Mouse (Mus musculus) heart, embryonic 10.5 days (tissue): Measurements from ENCODE around the gene Gm42906. TPM values are rescaled to one million over a fixed set of nuclear protein-coding genes. Genes with fewer than 3 reads are reported as not detected.

Experiments used
- DNase-seq: peaks from one replicate; pipeline ENCODE4 v3.0.0-alpha.2; 2017; ENCODE audit warnings: low spot score
- H3K27ac ChIP-seq: fragments of 300-500 bp; sonication (generic); 2 replicates; pipeline ENCODE4 v1.5.1; 2016; ENCODE audit warnings: mild to moderate bottlenecking
- H3K27me3 ChIP-seq: fragments of 300-500 bp; sonication (generic); 2 replicates; pipeline ENCODE4 v1.6.1; 2016; ENCODE audit warnings: mild to moderate bottlenecking; ENCODE audit not compliant: poor library complexity, insufficient read depth, severe bottlenecking
- H3K36me3 ChIP-seq: fragments of 300-500 bp; sonication (generic); 2 replicates; pipeline ENCODE4 v1.6.1; 2016; ENCODE audit warnings: mild to moderate bottlenecking, moderate library complexity
- H3K4me1 ChIP-seq: fragments of 300-500 bp; sonication (generic); 2 replicates; pipeline ENCODE4 v1.6.1; 2016; ENCODE audit warnings: mild to moderate bottlenecking
- H3K4me3 ChIP-seq: fragments of 300-500 bp; sonication (generic); 2 replicates; pipeline ENCODE4 v1.5.1; 2016; ENCODE audit warnings: mild to moderate bottlenecking, moderate library complexity
- H3K9me3 ChIP-seq: fragments of 300-500 bp; sonication (generic); 2 replicates; pipeline ENCODE4 v1.6.1; 2016; ENCODE audit warnings: mild to moderate bottlenecking, moderate library complexity
- WGBS: fragments of 180-500 bp; shearing (Covaris S2); methylation state at CpG from one replicate; pipeline ENCODE4 v1.1.7; 2016; 5-methylcytosine and 5-hydroxymethylcytosine counted together
- polyA plus RNA-seq: library from polyadenylated mRNA; unstranded; fragments of >200 nt; fragmentation: Nextera tagmentation; extraction: Ambion mirVana; gene quantifications from 2 replicates; pipeline ENCODE4 v1.2.1, GENCODE M21; 2016

Gm42906 gene
- not detected in 2 replicates for polyA plus RNA-seq

GRCm38 (mm10) chr5:151428113-151428756, at the start of gene Gm42906:
Gene Gm42906, minus strand, starts transcription at chr5:151428163.
- Histone ChIP-seq H3K4me3 (no peak within 1 kb of the TSS), H3K27me3 (no peaks in the 10 kb centered on the region), H3K9me3 (no peaks in the 10 kb centered on the region), H3K4me1 (0 out of 2 replicates have a peak, but pooled peaks cover 5% of the 10 kb centered on the region), H3K36me3 (no peaks in the 10 kb centered on the region), H3K27ac (no peak within 1 kb of the TSS)
- no peak for DNase-seq
- WGBS, result 42% methylated on average over 3 of the region's 3 CpGs

- Histone ChIP-seq H3K4me1 (no peaks in the 10 kb centered on the region), H3K36me3 (no peaks in the 10 kb centered on the region), H3K27me3 (no peaks in the 10 kb centered on the region), H3K4me3 (no peak overlapping the region), H3K27ac (no peak overlapping the region), H3K9me3 (no peaks in the 10 kb centered on the region)
- no peak for DNase-seq
These were observed 17.7 kb upstream of the Gm42906 start for GRCm38 (mm10) chr5:151445695-151446094.

DNA sequence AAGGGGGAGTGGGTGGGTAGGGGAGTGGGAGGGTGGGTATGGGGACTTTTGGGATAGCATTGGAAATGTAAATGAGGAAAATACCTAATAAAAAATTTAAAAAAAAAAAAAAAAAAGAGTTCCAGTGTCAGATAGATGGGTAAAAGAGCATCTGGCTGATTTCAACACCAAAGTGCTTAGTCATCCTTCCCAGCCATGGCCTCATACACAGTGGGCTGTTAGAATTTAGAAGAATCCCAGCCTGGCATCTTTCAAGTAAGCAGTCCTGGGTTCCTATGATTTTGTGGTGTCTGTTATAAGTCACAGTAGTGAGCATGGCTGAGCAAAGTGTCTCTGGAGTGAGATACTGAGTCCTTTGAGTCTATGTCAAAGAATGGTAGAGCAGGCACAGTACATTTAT, 7.1 kb upstream of the Gm42906 start:
- H3K4me3 ChIP-seq, result no peak overlapping the region
- no peaks in the 10 kb centered on the region for H3K9me3 ChIP-seq
- H3K27me3 ChIP-seq, result no peaks in the 10 kb centered on the region
- no peak for DNase-seq
- no peak overlapping the region for H3K27ac ChIP-seq
- H3K36me3 ChIP-seq, result no peaks in the 10 kb centered on the region
- H3K4me1 ChIP-seq, result no peaks in the 10 kb centered on the region

DNA sequence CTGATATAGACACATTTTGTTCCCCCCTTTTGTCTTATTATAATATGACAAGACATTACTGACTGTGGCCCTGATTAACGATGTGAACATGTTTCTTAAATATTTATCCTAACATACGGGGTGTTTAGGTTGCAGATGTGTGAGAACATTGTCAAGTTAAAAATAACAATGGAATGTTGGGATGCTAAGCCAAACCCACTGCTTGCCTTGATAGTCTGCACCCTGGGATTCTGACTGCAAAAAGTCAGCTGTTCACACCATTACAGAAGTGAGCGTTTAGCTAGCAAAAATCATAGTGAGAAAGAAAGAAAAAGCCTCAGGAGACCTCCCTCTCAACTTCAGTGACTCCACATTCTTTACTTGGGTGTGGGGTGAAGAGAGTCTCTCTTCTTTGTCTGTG, 1.5 kb downstream of the Gm42906 start:
- 65% methylated on average over 3 of the region's 3 CpGs for WGBS
- Histone ChIP-seq H3K27ac (no peak overlapping the region), H3K4me1 (peaks cover 13% of the 10 kb centered on the region; the same call in 1 of the 2 replicates), H3K9me3 (no peaks in the 10 kb centered on the region), H3K27me3 (no peaks in the 10 kb centered on the region), H3K4me3 (no peak overlapping the region), H3K36me3 (no peaks in the 10 kb centered on the region)
- DNase-seq, result no peak

DNA sequence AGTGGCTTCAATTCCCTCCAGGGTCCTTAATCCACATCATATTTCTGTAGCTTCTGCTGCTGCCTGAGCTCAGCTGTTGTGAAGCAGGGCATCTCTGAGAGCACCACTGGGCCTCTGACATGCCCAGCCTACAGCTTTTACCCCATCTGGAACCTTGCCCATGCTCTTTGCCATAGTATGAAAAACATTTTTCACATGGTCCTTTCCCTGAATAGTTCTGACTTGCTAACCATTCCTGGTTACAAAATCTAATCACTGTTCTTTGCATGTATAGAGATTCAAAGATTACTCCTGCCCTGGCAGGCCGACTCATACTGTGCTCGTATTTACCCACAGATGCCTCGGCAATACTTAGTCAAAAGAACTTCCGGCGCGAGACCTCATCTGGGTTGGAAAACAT, 5.3 kb downstream of the Gm42906 start:
- 86% methylated on average over 6 of the region's 6 CpGs for WGBS
- H3K9me3 ChIP-seq, result no peaks in the 10 kb centered on the region
- no peaks in the 10 kb centered on the region for H3K36me3 ChIP-seq
- H3K4me3 ChIP-seq, result no peak overlapping the region
- no peaks in the 10 kb centered on the region for H3K27me3 ChIP-seq
- DNase-seq, result no peak
- H3K27ac ChIP-seq, result no peak overlapping the region
- H3K4me1 ChIP-seq, result peaks cover 18% of the 10 kb centered on the region; the same call in 1 of the 2 replicates

GRCm38 (mm10) chr5:151421859-151422258, 6.1 kb downstream of the Gm42906 start:
- Histone ChIP-seq H3K9me3 (no peaks in the 10 kb centered on the region), H3K4me1 (peaks cover 17% of the 10 kb centered on the region; the same call in 1 of the 2 replicates), H3K27me3 (no peaks in the 10 kb centered on the region), H3K4me3 (no peak overlapping the region), H3K36me3 (no peaks in the 10 kb centered on the region), H3K27ac (no peak overlapping the region)
- no peak for DNase-seq
- 48% methylated on average over 7 of the region's 7 CpGs for WGBS

DNA sequence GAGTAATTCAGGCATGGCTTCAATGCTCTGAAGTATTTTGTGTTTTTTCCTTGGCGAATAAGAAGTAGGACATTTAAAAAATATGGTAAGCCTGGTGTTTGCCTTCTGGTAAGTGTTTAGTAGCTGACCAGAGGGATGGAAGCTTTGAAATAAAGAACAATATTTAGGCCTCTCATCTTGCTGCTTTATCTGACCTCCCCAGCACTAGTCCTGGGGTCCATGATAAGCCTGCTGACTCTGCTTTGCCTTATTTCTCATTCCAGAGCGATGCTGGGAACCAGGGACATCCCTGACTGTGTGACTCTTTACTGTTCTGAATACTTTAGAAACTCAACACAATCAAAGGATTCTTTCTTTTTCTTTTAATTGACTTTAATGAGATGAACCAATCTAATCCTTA, 9.4 kb downstream of the Gm42906 start:
- no peak overlapping the region for H3K27ac ChIP-seq
- no peak overlapping the region for H3K4me3 ChIP-seq
- H3K9me3 ChIP-seq, result no peaks in the 10 kb centered on the region
- DNase-seq, result no peak
- WGBS, result 60% methylated on average over 2 of the region's 2 CpGs
- no peaks in the 10 kb centered on the region for H3K36me3 ChIP-seq
- no peaks in the 10 kb centered on the region for H3K27me3 ChIP-seq
- peaks cover 15% of the 10 kb centered on the region; the same call in 1 of the 2 replicates for H3K4me1 ChIP-seq

DNA sequence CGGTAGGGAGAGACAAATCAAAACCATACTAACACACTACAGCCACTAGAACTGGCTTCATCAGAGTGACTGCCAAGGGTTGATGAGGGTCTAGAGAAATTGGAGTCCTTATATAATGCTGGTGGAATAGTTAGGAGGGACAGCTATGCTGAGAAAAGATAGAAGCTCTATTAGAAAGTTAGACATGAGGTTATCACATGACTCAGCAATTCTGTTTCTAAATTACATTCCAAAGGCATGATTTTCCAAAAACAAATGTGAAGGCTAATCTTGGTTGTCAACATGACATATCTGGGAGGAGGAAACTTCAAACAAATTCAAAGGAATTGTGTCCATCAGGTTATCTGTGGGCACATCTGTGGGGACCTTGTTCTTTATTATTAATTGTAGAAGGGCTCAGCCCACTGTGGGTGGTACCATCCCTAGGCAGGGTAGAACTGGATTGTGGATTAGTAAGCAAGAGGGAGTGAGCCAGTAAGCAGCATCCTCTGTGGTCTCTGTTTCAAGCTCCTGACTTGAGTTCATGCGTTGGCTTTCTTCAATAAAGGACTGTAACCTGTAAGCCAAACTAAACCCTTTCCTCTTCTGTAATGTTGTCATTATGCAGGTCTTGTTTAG, 10.4 kb downstream of the Gm42906 start:
- Histone ChIP-seq H3K9me3 (no peaks in the 10 kb centered on the region), H3K27me3 (no peaks in the 10 kb centered on the region), H3K36me3 (no peaks in the 10 kb centered on the region), H3K4me1 (peaks cover 25% of the 10 kb centered on the region; the same call in 1 of the 2 replicates), H3K4me3 (no peak overlapping the region), H3K27ac (no peak overlapping the region)
- no peak for DNase-seq
- WGBS, result 56% methylated on average over 2 of the region's 2 CpGs

- no peak for DNase-seq
- no peaks in the 10 kb centered on the region for H3K36me3 ChIP-seq
- H3K27ac ChIP-seq, result no peak overlapping the region
- H3K9me3 ChIP-seq, result no peaks in the 10 kb centered on the region
- no peaks in the 10 kb centered on the region for H3K27me3 ChIP-seq
- H3K4me3 ChIP-seq, result no peak overlapping the region
- peaks cover 22% of the 10 kb centered on the region; the same call in 1 of the 2 replicates for H3K4me1 ChIP-seq
- 11% methylated on average over 1 of the region's 1 CpGs for WGBS
These were observed 11.0 kb downstream of the Gm42906 start for GRCm38 (mm10) chr5:151416988-151417387.

DNA sequence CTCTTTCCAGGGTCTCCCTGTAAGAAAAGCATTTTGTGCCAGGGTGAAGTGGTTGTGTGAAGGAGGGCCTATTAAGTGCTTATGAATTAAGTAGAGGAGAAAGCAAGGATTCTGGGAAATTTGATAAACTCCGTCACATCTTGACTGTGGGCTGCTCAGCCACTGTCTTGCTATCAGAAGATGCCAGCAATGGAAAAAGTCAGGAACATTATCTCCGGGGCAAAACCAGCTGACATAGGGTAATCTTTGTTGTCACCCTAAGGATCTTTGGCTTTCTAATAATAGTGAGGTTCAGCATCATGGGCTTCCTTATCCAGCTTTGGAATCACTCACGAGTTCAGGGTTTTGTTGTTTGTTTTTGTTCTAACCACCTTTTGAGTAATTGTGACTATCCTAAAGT, 14.3 kb downstream of the Gm42906 start:
- Histone ChIP-seq H3K27ac (no peak overlapping the region), H3K4me3 (no peak overlapping the region), H3K9me3 (no peaks in the 10 kb centered on the region), H3K4me1 (peaks cover 14% of the 10 kb centered on the region; the same call in 1 of the 2 replicates), H3K27me3 (no peaks in the 10 kb centered on the region), H3K36me3 (no peaks in the 10 kb centered on the region)
- DNase-seq, result no peak
- 32% methylated on average over 3 of the region's 3 CpGs for whole genome bisulfite sequencing

- 45% methylated on average over 11 of the region's 11 CpGs for WGBS
- no peak overlapping the region for H3K27ac ChIP-seq
- H3K4me3 ChIP-seq, result no peak overlapping the region
- H3K9me3 ChIP-seq, result no peaks in the 10 kb centered on the region
- H3K27me3 ChIP-seq, result no peaks in the 10 kb centered on the region
- H3K36me3 ChIP-seq, result no peaks in the 10 kb centered on the region
- no peak for DNase-seq
- H3K4me1 ChIP-seq, result peaks cover 14% of the 10 kb centered on the region; the same call in 1 of the 2 replicates
These were observed 15.1 kb downstream of the Gm42906 start for GRCm38 (mm10) chr5:151412666-151413463.

- Histone ChIP-seq H3K4me3 (no peak overlapping the region), H3K27me3 (no peaks in the 10 kb centered on the region), H3K27ac (no peak overlapping the region), H3K36me3 (no peaks in the 10 kb centered on the region), H3K4me1 (peaks cover 14% of the 10 kb centered on the region; the same call in 1 of the 2 replicates), H3K9me3 (no peaks in the 10 kb centered on the region)
- 74% methylated on average over 3 of the region's 3 CpGs for WGBS
- DNase-seq, result no peak
These were observed 18.0 kb downstream of the Gm42906 start for GRCm38 (mm10) chr5:151410006-151410405.

DNA sequence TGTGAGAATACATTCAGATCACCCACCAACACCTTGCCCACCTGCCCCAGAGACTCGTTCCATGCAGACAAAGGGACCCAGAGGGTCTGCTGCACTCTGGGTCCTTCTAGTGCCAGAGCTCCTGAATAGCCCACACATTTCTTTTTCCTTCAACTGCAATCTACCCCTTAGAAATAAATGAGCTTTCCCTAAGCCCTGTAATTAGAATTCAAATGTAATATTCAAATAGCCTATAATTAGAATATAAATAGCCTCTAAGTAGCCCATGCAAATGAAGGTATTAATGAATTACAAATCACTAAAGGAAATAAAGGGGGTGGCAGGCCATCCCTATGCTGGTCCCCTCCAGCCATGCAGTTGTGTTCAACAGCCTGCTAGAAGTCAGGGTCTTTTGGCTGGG, 18.7 kb downstream of the Gm42906 start:
- Histone ChIP-seq H3K27me3 (no peaks in the 10 kb centered on the region), H3K4me1 (peaks cover 14% of the 10 kb centered on the region; the same call in 1 of the 2 replicates), H3K9me3 (no peaks in the 10 kb centered on the region), H3K36me3 (no peaks in the 10 kb centered on the region), H3K27ac (no peak overlapping the region), H3K4me3 (no peak overlapping the region)
- DNase-seq, result no peak
- 50% methylated on average over 1 of the region's 1 CpGs for WGBS
